Mouse (Mus musculus) thymus, postnatal 10 days (tissue): ENCODE measurements at regions not wholly inside any gene's neighbourhood (a gene's known extent, or its start where the extent isn't known, plus 50 kb on each side); places are given as distances from the start of the nearest gene placed in this dataset.
"Not testable (repeated sequence)": the region's sequence is repeated elsewhere in the genome, so short reads cannot be mapped to it uniquely, and the experiment has no call there.

ENCODE experiments used
- DNase-seq, 2 experiments: peaks; one replicate each; pipeline ENCODE4 v3.0.0; 2021; ENCODE audit warnings: low spot score in 2 of 2

DNA sequence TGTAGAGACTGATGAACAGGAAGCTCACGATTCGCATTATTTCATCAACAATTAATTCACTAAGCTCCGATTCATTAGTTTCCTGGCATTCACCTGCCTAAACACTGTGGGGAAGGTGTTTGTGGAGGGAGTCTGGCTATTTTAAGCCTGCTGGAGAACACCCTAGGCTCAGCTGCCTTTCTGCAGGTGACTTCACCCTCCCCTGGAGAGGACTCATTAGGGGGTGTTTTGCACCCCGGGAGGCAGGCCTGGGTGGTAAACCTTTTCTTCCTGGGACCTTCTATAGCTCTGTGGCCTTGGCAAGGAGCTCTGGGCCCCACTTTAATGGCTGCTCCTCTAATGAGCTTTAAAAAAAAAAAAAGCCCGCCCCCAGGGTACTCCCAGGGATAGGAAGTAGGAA is 55.4 kb upstream of the Bnc1 start:
- DNase-seq: no peak

DNA sequence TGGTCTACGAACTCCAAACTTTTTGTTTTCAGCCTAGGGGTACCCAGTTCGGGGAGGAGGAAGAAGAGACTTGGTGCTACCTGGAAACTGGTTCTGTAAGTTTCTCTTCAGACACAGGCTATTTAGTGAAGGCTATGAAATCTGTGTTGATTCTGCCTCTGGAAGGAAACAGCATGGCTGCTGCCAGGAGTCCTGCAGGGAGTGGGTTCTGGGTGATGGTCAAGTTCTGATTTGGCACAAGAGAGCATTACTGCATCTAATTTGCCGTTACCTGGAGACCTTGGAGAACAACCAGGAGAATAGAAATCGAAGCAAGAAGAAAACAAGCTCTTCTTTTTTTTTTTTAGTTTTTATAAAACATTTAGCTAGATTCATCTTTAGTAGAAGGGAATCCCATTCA is 61.3 kb upstream of the Bnc1 start:
- DNase-seq: no peak

DNA sequence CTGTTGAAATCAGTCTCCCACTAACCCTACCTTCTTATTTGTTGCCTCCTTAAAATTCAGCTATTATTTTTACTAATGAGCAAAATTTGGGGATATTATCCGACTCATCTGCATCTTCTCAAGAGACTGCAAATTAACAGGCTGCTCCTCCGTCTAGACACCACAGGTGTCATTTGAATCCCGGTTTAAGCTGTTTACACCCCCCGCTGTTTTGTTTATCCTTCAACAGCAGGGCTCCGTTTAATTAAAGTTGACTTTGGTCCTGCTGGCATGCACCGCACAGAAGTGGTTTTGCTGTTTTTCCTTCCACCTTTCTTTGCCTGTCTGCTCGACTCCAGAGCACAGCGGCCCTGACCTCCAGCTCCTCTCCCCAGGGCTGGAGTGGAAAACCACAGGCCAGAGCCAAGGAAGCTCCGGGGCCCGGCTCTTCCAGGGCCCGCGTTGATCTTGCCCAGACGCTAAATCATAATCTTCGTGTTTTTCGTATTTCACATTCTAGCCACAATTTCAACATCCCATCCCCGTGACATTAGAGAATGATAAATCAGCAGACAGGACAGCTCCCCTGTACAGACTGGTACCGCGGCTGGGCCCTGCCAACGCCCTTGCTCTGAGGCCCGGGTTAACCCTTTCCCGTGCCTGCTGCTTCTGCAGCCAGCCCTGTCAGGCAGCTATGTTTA is 64.6 kb upstream of the Bnc1 start:
- DNase-seq: no peak

DNA sequence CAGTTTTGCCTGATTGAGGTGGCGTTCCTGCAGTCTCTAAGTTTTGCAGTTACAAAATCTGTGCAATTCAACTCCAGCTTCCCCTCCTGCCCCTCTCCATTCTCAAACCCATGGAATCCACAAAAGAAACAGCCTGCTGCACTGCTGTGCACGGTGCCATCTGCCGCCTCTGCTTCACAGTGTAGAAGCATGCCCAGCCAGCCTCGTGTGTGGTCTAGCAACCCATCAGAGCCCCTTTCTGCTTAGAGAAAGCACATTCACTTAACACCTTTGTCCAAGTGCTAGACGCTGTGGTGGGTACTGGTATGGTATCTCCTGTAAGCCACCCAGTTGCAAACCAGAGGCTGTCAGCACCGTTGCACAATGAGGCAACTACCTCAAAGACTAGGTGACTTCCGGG is 71.3 kb upstream of the Bnc1 start:
- DNase-seq: no peak

DNA sequence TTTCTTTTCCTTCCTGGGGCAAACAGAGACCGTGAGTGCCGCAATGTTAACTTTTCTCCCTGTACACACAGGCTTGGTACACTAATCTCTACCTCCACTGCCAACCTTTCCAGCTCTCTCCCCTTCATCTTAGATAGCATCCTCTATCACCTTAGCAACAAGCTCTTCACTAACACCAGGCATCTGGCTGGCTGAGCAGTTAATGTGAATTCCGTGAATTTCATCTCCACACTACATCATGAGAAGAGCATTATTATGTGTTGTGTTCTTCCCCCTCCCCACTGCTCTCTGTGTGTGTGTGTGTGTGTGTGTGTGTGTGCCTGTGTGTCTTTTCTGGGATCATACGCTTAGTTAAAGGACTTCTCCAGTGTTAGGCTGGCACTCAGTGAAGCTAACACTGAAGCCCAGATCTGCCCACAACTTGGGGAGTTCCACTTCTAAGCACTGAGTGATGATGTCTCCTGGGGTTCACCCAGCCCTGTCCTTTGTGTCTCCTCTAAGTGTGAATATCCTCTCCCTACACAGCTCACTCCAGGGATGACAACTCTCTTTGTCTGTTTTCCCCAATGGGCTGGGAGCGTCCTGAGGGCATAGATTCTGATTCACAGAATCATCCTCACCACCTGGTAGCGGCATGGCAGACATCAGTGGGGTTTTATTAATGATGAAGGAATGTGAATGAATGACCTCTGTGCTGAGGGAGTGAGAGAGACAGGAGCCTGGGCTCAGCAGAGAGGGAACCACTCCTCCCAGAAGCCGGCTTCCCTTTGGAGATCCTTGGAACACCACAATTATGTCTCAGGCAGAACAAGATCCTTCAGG is 77.7 kb upstream of the Bnc1 start:
- no peak for DNase-seq

DNA sequence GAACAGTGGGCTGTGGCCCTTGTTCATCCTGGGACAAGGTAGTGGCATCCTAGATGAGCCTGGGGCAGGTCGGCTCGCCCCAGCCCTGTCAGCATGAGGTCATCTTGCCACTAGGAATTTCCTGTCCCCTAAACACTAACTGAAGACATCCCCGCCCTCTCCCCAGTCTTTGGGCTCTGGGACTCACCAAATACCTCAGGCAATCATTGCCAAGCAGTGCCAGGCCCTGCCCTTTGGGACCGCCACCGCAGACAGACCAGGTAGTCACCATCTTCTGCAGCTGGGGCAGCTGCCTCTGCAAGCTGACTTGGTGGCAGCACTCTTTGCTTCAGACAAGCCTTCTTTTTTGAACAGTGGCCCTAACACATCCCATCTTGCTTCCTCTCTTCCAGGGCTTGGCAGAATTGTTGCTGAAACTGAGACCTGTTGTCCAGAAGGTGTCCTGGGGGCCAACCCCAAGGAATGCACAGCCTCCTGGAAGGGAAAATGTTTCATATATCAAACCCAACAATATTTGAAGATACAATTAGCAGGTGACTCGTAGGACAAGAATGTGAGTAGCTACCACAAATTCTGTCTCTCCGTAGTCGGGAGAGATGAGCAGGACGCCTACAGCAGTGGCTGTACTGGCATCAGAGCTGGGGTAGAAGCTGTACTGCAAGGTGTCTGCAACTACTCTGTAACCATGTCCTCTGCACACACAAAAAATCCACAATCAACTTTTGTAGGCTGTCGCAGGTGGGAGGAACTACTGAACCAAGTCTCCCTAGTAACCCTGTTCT is 79.0 kb upstream of the Bnc1 start:
- no peak for DNase-seq

DNA sequence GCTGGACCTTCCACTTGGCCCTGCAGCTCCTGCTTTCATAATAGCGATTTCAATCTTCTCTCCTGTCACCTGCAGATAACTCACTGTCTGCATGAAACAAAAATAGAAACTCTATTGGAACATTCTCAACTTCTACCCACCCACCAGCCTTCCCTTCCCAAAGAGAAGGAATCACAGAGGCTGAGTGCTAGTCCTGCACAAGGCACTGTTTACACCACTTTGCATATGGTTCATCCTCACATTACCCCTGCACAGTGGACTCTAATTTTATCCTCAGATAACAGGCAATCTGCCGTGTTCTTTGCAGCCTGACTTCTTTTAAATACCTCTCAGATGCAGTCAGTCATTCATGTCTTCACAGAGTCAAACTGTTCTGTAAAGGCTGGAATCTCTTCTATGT is 83.3 kb upstream of the Bnc1 start:
- no peak for DNase-seq

DNA sequence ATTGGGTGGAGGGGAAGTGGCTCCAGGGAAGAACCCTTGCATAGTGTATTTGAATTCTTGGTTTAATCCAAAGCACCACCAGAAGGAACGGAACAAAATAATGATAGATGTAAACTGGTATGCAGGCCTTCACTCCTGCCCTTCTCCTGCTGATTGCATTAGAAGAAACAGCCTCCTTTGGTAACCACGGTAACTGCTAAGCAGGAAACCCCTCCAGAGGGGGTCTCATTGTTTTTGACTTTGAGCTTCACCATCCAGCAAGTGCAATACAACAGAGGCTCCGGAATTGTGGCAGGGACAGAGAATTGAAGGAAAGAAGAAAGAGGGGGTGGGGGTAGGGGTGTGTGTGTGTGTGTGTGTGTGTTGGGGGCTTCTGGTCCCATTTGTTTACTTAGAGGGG is 89.8 kb upstream of the Bnc1 start:
- no peak for DNase-seq

DNA sequence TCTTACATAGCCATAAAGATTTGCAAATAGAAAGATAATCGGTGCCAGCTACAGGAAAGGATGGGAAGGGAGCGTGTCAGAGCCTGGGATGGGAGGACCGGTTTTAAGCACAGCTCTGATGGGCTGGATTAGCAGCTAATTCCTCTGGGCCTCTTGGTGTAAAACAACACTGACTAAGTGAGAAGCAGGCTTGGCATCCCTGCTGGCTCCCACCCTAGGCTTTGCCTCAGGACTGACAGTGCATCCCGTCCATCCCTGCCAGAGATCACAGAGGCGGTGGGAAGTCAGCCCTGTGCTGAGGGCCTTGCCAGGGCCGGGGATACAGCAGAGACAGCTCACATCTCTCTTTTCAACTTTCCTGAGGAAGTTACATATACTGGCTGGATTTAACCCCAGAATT is 90.8 kb upstream of the Sh3gl3 start:
- DNase-seq: no peak

DNA sequence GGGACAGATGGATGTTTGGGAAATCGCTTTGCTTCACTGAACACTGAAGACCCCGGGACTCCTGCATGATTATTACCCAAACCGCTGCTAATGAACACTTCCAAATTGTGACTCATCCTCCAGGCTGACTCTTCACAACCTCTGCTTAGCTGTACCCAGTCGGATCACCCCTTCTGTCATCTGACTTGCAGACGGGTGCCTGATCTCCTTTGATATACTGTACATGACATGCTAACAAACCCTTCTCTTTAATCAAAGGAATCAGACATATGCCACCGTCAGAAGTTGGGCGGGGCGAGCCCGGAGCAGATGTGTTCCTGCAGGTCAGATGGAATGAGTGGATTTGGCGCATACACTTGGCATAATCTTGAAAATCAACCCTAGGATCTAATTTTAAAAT is 89.2 kb upstream of the Sh3gl3 start:
- no peak for DNase-seq

DNA sequence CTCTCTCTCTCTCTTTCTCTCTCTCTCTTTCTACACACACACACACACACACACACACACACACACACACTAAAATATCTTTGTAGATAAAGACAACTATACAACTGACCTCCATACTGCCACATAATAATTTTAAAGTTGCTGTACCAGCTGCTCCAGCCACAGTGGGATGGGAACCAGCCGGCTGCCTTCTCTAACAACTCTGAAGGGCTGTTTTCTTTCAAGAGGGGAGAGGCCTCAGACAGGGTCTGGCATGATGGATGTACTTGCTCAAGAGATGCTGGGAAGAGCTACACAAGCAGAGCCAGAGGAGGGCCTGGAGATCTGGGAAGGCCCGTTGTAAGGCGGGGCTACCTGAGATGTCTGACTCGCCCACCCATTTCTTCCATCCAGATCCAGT is 88.4 kb upstream of the Sh3gl3 start:
- no peak for DNase-seq

DNA sequence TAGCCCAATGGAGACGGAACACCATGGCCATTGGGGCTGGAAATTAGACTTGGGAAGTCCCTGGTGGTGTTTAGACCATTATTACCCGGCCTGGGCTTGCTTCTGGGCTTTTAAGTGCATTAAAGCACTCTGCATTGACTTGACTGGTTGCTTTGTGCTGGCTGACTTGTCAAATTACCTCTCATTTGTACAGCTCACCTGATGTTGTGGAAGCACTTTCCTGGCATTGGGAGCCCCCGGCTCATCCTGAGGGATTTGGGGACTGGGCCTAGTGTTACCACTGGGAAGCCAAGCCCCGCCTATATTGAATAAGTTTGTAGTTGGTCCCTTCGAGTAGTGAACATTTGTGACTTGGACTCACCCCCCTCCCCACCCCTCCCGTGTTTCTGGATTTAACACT is 75.5 kb upstream of the Sh3gl3 start:
- no peak for DNase-seq

DNA sequence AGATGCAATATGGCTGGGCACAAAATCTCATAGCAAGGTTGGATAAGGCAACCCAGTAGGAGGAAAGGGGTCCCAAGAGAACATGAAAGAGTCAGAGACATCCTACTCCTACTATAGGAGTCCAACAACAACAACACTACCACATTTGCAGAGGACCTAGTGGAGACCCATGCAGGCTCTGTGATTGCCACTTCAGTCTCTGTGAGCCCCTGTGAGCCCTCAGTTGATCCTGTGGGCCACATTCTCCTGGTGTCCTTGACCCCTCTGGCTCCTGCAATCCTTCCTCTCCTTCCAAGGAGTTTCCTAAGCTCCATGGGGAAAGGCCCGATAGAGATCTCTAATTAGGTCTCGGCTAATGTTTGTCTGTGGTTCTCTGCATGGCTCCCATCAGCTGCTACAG is 72.3 kb upstream of the Sh3gl3 start:
- DNase-seq: no peak

DNA sequence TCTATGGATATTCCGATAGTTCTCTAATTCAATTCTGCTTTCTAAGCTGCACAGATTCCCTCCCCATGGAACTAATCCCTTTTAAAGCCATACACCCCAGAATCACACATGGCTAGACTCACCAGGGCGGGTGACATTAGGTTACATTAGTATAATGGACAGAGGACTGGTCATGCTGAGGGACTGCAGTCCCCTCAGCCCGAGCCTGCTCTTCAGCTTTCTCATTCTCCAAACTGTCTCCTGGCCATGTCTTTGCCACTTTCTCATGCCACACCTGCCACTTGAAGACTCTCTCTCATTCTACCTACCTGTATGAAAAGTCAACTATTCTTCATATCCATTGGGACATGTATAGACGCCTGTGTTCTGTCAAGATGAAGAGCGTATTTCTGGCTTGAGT is 68.0 kb upstream of the Sh3gl3 start:
- no peak for DNase-seq

DNA sequence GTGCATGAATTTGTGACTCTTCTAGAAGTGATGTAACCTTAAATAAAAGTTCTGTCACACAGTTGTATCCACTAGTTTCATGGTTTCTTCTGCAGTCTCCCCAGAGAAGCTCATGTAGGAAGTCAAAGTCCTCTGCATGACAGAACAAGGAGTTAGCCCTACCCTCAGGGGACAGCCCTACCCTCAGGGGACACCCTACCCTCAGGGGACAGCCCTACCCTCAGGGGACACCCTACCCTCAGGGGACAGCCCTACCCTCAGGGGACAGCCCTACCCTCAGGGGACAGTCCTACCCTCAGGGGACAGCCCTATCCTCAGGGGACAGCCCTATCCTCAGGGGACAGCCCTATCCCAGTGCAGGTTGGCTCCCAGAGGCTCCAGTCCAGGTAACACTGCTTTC is 64.5 kb upstream of the Sh3gl3 start:
- not testable (repeated sequence) for DNase-seq

DNA sequence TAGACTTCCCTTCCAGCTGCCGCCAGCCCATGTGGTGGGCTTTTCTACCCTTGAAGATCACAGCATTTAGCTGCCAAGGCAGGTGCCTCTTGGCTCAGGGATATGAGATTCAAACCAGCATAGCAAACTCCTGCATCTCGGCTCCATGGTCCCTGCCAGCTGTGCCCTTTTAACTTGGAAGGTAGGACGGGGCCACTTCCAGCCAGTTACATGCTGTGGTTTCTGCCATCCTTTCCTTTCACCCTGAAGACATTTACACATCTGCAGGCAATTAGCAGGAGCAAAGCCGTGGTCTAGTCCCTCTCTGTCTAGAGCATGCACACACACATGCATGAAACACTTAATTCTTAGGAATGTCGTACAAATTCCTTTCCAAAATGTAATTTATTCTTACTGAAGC is 64.1 kb upstream of the Sh3gl3 start:
- DNase-seq: no peak

DNA sequence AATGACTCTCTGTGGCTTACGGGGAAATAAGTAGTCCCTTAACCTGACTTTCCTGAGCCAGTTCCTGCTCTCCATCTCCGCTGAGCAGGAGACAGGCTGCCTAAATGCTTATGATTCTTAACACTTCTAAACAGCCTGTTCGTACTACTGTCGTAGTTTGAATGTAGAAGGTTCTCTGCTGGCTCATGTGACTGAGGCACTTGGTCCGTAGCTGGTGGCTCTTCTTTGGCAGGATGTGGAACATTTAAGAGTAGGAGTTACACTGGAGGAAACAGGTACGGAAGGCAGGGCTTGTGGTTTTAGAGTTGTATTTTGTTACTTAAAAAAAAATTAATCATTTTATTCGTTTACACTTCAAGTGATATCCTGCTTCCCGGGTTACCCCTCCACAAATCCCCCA is 63.7 kb upstream of the Sh3gl3 start:
- no peak for DNase-seq

DNA sequence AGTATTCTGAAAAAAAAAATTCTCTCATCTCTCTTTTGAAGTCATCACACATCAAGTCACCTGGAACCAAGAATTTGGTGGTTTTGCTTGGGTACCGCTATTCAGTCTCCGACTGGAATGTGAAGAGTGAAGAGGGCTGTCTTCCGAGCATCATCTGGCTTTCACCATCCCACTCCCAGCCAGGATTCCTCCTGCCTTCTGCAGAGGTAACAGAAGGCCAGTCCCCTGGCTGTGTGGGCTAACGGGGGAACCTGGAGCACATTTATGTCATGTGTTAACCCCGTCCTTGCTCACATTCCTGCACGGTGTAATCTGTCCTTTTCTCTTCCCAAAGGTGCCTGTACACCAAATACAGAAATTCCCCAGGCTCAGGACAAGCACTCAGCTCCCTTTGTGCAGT is 61.6 kb upstream of the Sh3gl3 start:
- no peak for DNase-seq

DNA sequence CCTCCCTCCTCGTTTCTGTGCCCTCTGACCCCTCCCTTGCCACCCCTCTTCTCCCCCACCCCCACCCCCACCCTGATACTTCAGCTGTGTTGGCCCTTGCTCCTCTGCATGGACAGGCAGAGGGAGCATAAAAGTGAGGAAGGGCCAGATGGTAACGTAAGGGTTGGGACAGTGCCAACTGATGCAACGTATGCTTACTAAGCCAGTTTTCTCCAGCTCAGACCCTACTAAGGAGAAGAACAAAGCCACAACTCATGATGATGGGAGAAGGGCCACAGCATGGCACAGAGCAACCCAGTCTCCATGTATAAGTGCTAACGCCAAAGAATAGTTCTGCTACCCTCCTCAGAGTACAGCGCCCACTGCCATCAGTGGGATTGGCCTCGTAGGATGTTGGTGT is 58.0 kb upstream of the Sh3gl3 start:
- no peak for DNase-seq

DNA sequence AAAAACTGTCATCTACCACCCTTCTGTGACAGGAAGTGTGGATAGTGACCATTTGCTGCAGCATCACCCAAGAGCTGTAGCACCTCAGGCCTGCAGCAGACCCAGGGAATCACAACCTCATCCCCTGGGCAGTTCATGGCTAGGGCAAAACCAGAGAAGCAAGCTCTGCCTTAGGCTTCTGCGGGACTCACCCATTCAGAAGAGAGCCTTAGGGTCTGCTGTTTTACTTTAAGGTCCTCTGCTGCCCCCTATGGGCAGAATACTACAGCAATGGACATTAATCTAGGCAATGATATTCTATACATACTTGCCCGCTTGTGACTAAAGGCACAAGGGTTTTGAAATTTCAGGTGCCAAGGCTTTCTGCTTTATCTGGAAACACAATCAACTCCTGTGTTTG is 54.4 kb upstream of the Sh3gl3 start:
- DNase-seq: peak; percentile 58 to 83

DNA sequence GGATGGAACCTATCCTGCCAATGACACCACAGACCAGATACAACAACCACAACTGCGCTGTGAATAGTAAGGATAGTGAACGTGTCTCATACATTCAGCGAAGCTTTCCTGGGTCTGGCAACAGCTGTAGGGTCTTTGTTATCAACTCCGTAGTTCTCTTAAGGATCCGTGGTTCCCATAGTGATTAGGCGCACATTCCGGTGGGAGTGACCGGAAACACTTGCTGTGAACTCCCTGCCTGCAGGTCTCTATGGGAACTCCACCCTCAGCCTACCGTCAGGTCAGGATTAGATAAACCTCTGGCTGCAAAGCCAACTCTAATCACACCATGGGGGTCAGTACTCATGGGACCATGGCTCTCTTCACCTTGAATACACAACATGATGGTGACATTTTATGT is 53.8 kb upstream of the Sh3gl3 start:
- DNase-seq: no peak

DNA sequence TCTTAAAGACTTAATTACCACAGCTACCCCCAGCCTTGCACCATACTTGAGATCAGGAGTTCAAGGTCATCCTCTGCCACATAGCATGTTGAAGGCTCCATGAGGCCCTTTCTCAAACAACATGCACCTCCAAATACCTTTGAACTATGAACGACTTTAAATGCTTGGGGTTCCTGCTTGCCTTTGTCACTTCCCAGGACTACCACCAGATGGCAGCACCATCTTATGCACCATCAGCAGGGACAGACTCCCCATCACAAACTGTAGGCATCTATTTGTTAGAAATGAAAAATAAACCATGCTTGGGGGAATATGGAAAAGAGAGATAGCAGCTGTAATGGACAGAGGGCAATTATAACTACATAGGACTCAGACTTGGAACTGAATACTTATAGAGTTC is 51.9 kb upstream of the Sh3gl3 start:
- DNase-seq: peak; percentile 49 to 79
